In genomic region chr17:27465924-27466323, GRCm38 (mm10) we compare ENCODE assay signal across 22 mouse cellular contexts. TPM values are rescaled to one million over a fixed set of nuclear protein-coding genes. Genes with fewer than 3 reads are reported as not detected.
DNase-seq lines count a peak whose midpoint lies in the region; ATAC-seq and TF ChIP-seq lines count a peak whose summit lies in the region.
"Had no signal": no experiment of that assay in that cellular context is flagged by ENCODE, and none has a peak within 500 bp of the region (broad histone marks: within the 10 kb centered on the region; RNA-seq: fewer than 3 reads in every experiment).

No protein-coding gene starts in this region.

- TF ChIP-seq POLR2A in brain, embryonic 14.5 days (IDR thresholded peaks at IDR 0.05; ENCODE audit: borderline replicate concordance, extremely low read depth, insufficient read depth, insufficient read length, poor library complexity, severe bottlenecking), result no peak

- H3K9ac ChIP-seq in hindbrain, embryonic 13.5 days, result 0 out of 2 replicates have a peak overlapping the region, but pooled peaks have one; percentile 15
- H3K9ac ChIP-seq in hindbrain, embryonic 15.5 days, result no peak overlapping the region
- no peak overlapping the region; the same call in 1 of the 2 replicates for H3K9ac ChIP-seq in midbrain, postnatal 0 days (replicated peaks; ENCODE audit: low read length, poor library complexity, severe bottlenecking)
- H3K9ac ChIP-seq: embryonic facial prominence, embryonic 12.5 days; heart, embryonic 13.5 days; intestine, embryonic 15.5 days; liver, embryonic 12.5 days; liver, postnatal 0 days had no signal

- no peak for TF ChIP-seq CTCF in brain, embryonic 14.5 days (IDR thresholded peaks at IDR 0.05; ENCODE audit: borderline replicate concordance, extremely low read depth, insufficient read depth, insufficient read length)
- no peak for TF ChIP-seq CTCF in midbrain, postnatal 0 days (IDR thresholded peaks at IDR 0.05)

- H3K9me3 ChIP-seq in hindbrain, embryonic 13.5 days, result no peaks in the 10 kb centered on the region
- no peaks in the 10 kb centered on the region for H3K9me3 ChIP-seq in hindbrain, embryonic 10.5 days
- no peaks in the 10 kb centered on the region for H3K9me3 ChIP-seq in hindbrain, embryonic 15.5 days
- H3K9me3 ChIP-seq in midbrain, postnatal 0 days (ENCODE audit: low read length), result no peaks in the 10 kb centered on the region
- H3K9me3 ChIP-seq: embryonic facial prominence, embryonic 12.5 days; forebrain, embryonic 10.5 days; heart, embryonic 13.5 days; intestine, embryonic 15.5 days; liver, embryonic 12.5 days had no signal

- H3K4me3 ChIP-seq in hindbrain, embryonic 13.5 days, result no peak overlapping the region
- no peak overlapping the region for H3K4me3 ChIP-seq in hindbrain, embryonic 10.5 days
- H3K4me3 ChIP-seq in hindbrain, embryonic 15.5 days, result no peak overlapping the region
- H3K4me3 ChIP-seq in midbrain, postnatal 0 days (ENCODE audit: low read depth, low read length), result no peak overlapping the region
- H3K4me3 ChIP-seq: embryonic facial prominence, embryonic 12.5 days; forebrain, embryonic 10.5 days; heart, embryonic 13.5 days; intestine, embryonic 15.5 days; liver, embryonic 12.5 days had no signal

- WGBS in hindbrain, embryonic 13.5 days, result 51% methylated on average over 8 of the region's 8 CpGs
- 74% methylated on average over 8 of the region's 8 CpGs for WGBS in hindbrain, embryonic 10.5 days
- 37% methylated on average over 8 of the region's 8 CpGs for WGBS in hindbrain, embryonic 15.5 days
- 52% methylated on average over 8 of the region's 8 CpGs for WGBS in midbrain, postnatal 0 days

- ATAC-seq in hindbrain, embryonic 13.5 days (ENCODE audit: low FRiP score), result peak; percentile 75; the same call in 1 of the 2 replicates
- peak; percentile 28; the same call in 1 of the 2 replicates for ATAC-seq in hindbrain, embryonic 15.5 days (ENCODE audit: low FRiP score, low read depth)
- no peak for ATAC-seq in midbrain, postnatal 0 days (ENCODE audit: low FRiP score)
- ATAC-seq: activated CD4-positive, CD25-positive, alpha-beta regulatory T cell, adult 4 months; liver, embryonic 12.5 days; liver, postnatal 0 days had no signal

- peak overlapping the region; percentile 86 for H3K27ac ChIP-seq in hindbrain, embryonic 13.5 days
- no peak overlapping the region for H3K27ac ChIP-seq in hindbrain, embryonic 10.5 days
- peak overlapping the region; percentile 65; the same call in 1 of the 2 replicates for H3K27ac ChIP-seq in hindbrain, embryonic 15.5 days (replicated peaks)
- peak overlapping the region; percentile 59; the same call in 1 of the 2 replicates for H3K27ac ChIP-seq in midbrain, postnatal 0 days (ENCODE audit: low read depth, low read length)
- H3K27ac ChIP-seq: embryonic facial prominence, embryonic 12.5 days; forebrain, embryonic 10.5 days; heart, embryonic 13.5 days; intestine, embryonic 15.5 days; kidney, postnatal 0 days; liver, embryonic 12.5 days had no signal

- no peaks in the 10 kb centered on the region for H3K27me3 ChIP-seq in hindbrain, embryonic 13.5 days
- H3K27me3 ChIP-seq in hindbrain, embryonic 10.5 days (ENCODE audit: insufficient read depth, poor library complexity, severe bottlenecking), result no peaks in the 10 kb centered on the region
- H3K27me3 ChIP-seq in hindbrain, embryonic 15.5 days, result no peaks in the 10 kb centered on the region
- no peaks in the 10 kb centered on the region for H3K27me3 ChIP-seq in midbrain, postnatal 0 days (ENCODE audit: insufficient read depth, low read length)
- H3K27me3 ChIP-seq: embryonic facial prominence, embryonic 12.5 days; intestine, embryonic 15.5 days had no signal

- H3K4me2 ChIP-seq in hindbrain, embryonic 13.5 days, result no peak overlapping the region
- H3K4me2 ChIP-seq in hindbrain, embryonic 15.5 days, result no peak overlapping the region
- no peak overlapping the region for H3K4me2 ChIP-seq in midbrain, postnatal 0 days (ENCODE audit: low read depth, low read length, poor library complexity, severe bottlenecking)
- H3K4me2 ChIP-seq: embryonic facial prominence, embryonic 12.5 days; heart, embryonic 13.5 days; intestine, embryonic 15.5 days; liver, embryonic 12.5 days had no signal

- no peaks in the 10 kb centered on the region for H3K36me3 ChIP-seq in hindbrain, embryonic 13.5 days
- no peaks in the 10 kb centered on the region for H3K36me3 ChIP-seq in hindbrain, embryonic 10.5 days
- no peaks in the 10 kb centered on the region for H3K36me3 ChIP-seq in hindbrain, embryonic 15.5 days
- H3K36me3 ChIP-seq in midbrain, postnatal 0 days (ENCODE audit: insufficient read depth, low read length), result no peaks in the 10 kb centered on the region
- H3K36me3 ChIP-seq: embryonic facial prominence, embryonic 12.5 days; forebrain, embryonic 10.5 days; heart, embryonic 13.5 days; intestine, embryonic 15.5 days; liver, embryonic 12.5 days had no signal

- peaks cover 31% of the 10 kb centered on the region for H3K4me1 ChIP-seq in hindbrain, embryonic 13.5 days (replicated peaks)
- H3K4me1 ChIP-seq in hindbrain, embryonic 10.5 days (replicated peaks), result peaks cover 15% of the 10 kb centered on the region; the same call in 1 of the 2 replicates
- peaks cover 28% of the 10 kb centered on the region for H3K4me1 ChIP-seq in hindbrain, embryonic 15.5 days (replicated peaks)
- H3K4me1 ChIP-seq in midbrain, postnatal 0 days (ENCODE audit: insufficient read depth, low read length), result 0 out of 2 replicates have a peak, but pooled peaks cover 3% of the 10 kb centered on the region
- H3K4me1 ChIP-seq: embryonic facial prominence, embryonic 12.5 days; heart, embryonic 13.5 days; intestine, embryonic 15.5 days; liver, embryonic 12.5 days had no signal

- DNase-seq in hindbrain, embryonic 10.5 days (ENCODE audit: low spot score), result no peak
- DNase-seq in brain, embryonic 14.5 days (ENCODE audit: low read depth), result peak; percentile 60
- DNase-seq in midbrain, postnatal 0 days (ENCODE audit: low spot score), result peak; percentile 40
- DNase-seq in layer of hippocampus, adult 18-20 months (ENCODE audit: low spot score in 2 of 2), result no peak
- no peak for DNase-seq in gastrocnemius, postnatal 25 days
- no peak for DNase-seq in gastrocnemius, adult 18-20 months (ENCODE audit: low spot score)
- DNase-seq: cerebellum, adult 8-10 months; cerebellum, postnatal 36 days; layer of hippocampus, postnatal 36 days; left cerebral cortex, postnatal 4 days had no signal

RNA-seq across cellular contexts. Expression of gene Grm4, which starts 55.3 kb away (rescaled TPM):
- 4.8 and 5.2 TPM in 2 replicates for polyA plus RNA-seq in hindbrain, embryonic 13.5 days (2015; fragmentation: Nextera tagmentation; extraction: Ambion mirVana)
- 2.2 and 4.2 TPM in 2 replicates for polyA plus RNA-seq in hindbrain, embryonic 10.5 days (2016; fragmentation: Nextera tagmentation; extraction: Ambion mirVana)
- 16.3 and 28.0 TPM in 2 replicates for polyA plus RNA-seq in brain, embryonic 14.5 days (2012; rRNA removed)
- polyA plus RNA-seq in hindbrain, embryonic 15.5 days (2015; fragmentation: Nextera tagmentation; extraction: Ambion mirVana), result 8.7 TPM in 2 replicates
- total RNA-seq in midbrain, postnatal 0 days (2014; rRNA removed), result 37.6 and 54.0 TPM in 2 replicates
- polyA plus RNA-seq in midbrain, postnatal 0 days (2015; fragmentation: Nextera tagmentation; extraction: Ambion mirVana), result 11.1 and 12.5 TPM in 2 replicates
- total RNA-seq in layer of hippocampus, adult 18-20 months (2021), result 10 to 100 TPM in 1 of 2 experiments, 1 to 10 TPM in 1; 9.2 to 12.8 TPM
- under 1 TPM; 0.08 to 0.24 TPM for total RNA-seq in gastrocnemius, postnatal 25 days (2021)
- total RNA-seq in gastrocnemius, adult 18-20 months (2021), result under 1 TPM in 1 of 2 experiments, not detected in 1; 0.07 TPM
- total RNA-seq: hematopoietic stem cell, adult 5-6 weeks; megakaryocyte, adult 5-6 weeks had no signal
- polyA plus RNA-seq: liver, postnatal 0 days had no signal

Comparison
In these comparisons a context has a peak if more than half of its experiments do, and no peak if none do; other contexts are left out.
1. DNase-seq: peak in brain, embryonic 14.5 days (single experiment) and midbrain, postnatal 0 days (single experiment); none in hindbrain, embryonic 10.5 days (single experiment), layer of hippocampus, adult 18-20 months (0 of 2), gastrocnemius, postnatal 25 days (single experiment) and gastrocnemius, adult 18-20 months (single experiment).